Mouse (Mus musculus): ENCODE measurements at regions not wholly inside any gene's neighbourhood (a gene's known extent, or its start where the extent isn't known, plus 50 kb on each side); places are given as distances from the start of the nearest gene placed in this dataset.

DNA sequence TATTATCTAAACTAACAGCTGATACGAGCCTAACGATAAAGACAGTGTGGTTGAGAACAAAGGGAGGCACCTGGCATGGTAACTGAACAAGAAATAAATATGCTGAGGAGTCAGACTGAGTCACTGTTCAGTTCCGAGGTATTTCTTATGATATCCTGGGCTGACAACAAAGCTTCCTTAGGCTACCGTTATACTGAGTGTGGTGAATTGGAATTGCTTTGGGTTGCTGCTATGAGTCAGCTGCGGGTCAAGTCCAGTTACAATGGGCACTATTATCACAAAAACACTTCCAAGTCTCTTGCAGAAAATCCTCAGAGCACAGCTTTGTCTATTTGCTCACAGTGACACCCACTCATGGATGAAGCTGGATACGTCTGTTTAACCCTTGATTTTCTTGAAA, 199.5 kb upstream of the Tenm3 start:
- 71% methylated on average over 6 of the region's 6 CpGs for WGBS
- Histone ChIP-seq H3K9ac (ENCODE audit: low read depth, low read length, severe bottlenecking) (no peak overlapping the region), H3K4me3 (replicated peaks; ENCODE audit: low read length) (no peak overlapping the region), H3K36me3 (ENCODE audit: control insufficient read depth, insufficient read depth, low read length) (no peaks in the 10 kb centered on the region), H3K4me1 (ENCODE audit: control insufficient read depth, insufficient read depth, low read length) (no peaks in the 10 kb centered on the region), H3K27me3 (ENCODE audit: control insufficient read depth, insufficient read depth, low read length) (no peaks in the 10 kb centered on the region), H3K27ac (replicated peaks; ENCODE audit: low read depth, low read length) (no peak overlapping the region), H3K4me2 (replicated peaks; ENCODE audit: low read depth, low read length, severe bottlenecking) (no peak overlapping the region), H3K9me3 (ENCODE audit: control insufficient read depth, low read length) (no peaks in the 10 kb centered on the region)
- no peak for TF ChIP-seq POLR2A (IDR thresholded peaks at IDR 0.05; ENCODE audit: borderline replicate concordance, extremely low read depth, insufficient read depth, insufficient read length)
- DNase-seq (ENCODE audit: low spot score) (no peak), ATAC-seq (ENCODE audit: low FRiP score, low read depth) (no peak)

- Histone ChIP-seq H3K4me2 (replicated peaks; ENCODE audit: low read depth, low read length, severe bottlenecking) (no peak overlapping the region), H3K36me3 (ENCODE audit: control insufficient read depth, insufficient read depth, low read length) (no peaks in the 10 kb centered on the region), H3K27ac (replicated peaks; ENCODE audit: low read depth, low read length) (no peak overlapping the region), H3K4me3 (replicated peaks; ENCODE audit: low read length) (no peak overlapping the region), H3K9ac (ENCODE audit: low read depth, low read length, severe bottlenecking) (no peak overlapping the region), H3K4me1 (ENCODE audit: control insufficient read depth, insufficient read depth, low read length) (no peaks in the 10 kb centered on the region), H3K9me3 (ENCODE audit: control insufficient read depth, low read length) (no peaks in the 10 kb centered on the region), H3K27me3 (ENCODE audit: control insufficient read depth, insufficient read depth, low read length) (no peaks in the 10 kb centered on the region)
- no peak for TF ChIP-seq POLR2A (IDR thresholded peaks at IDR 0.05; ENCODE audit: borderline replicate concordance, extremely low read depth, insufficient read depth, insufficient read length)
- no peak for ATAC-seq (ENCODE audit: low FRiP score, low read depth)
- 69% methylated on average over 5 of the region's 5 CpGs for WGBS
- no peak for DNase-seq (ENCODE audit: low spot score)
These were observed 192.4 kb upstream of the Tenm3 start for GRCm38 (mm10) chr8:49035970-49036700.

DNA sequence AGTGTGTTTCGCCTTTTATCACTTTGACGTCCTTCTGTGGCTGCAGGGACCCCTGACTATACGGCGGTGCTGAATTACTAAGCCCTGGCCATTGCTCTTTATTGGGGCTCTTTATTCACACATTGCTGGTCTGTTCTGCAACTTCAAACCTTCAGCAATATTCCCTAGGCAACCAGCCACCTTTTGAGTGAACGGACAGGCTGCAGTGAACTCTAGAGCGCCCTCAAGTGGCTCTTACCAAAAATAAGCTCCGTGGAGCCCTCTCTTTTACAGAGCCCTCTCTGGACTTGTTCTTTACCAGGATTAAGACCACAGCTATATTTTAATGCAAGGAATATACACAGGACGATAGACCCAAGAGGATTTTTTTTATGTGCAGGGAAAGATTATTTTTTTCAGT, 191.8 kb upstream of the Tenm3 start:
- no peak for ATAC-seq (ENCODE audit: low FRiP score, low read depth)
- Histone ChIP-seq H3K9me3 (ENCODE audit: control insufficient read depth, low read length) (no peaks in the 10 kb centered on the region), H3K9ac (ENCODE audit: low read depth, low read length, severe bottlenecking) (no peak overlapping the region), H3K4me1 (ENCODE audit: control insufficient read depth, insufficient read depth, low read length) (no peaks in the 10 kb centered on the region), H3K27me3 (ENCODE audit: control insufficient read depth, insufficient read depth, low read length) (no peaks in the 10 kb centered on the region), H3K4me2 (replicated peaks; ENCODE audit: low read depth, low read length, severe bottlenecking) (no peak overlapping the region), H3K36me3 (ENCODE audit: control insufficient read depth, insufficient read depth, low read length) (no peaks in the 10 kb centered on the region), H3K4me3 (replicated peaks; ENCODE audit: low read length) (no peak overlapping the region), H3K27ac (replicated peaks; ENCODE audit: low read depth, low read length) (no peak overlapping the region)
- 20% methylated on average over 8 of the region's 8 CpGs for WGBS
- DNase-seq (ENCODE audit: low spot score): peak; percentile 58
- no peak for TF ChIP-seq POLR2A (IDR thresholded peaks at IDR 0.05; ENCODE audit: borderline replicate concordance, extremely low read depth, insufficient read depth, insufficient read length)

GRCm38 (mm10) chr8:49030255-49030654, 186.5 kb upstream of the Tenm3 start:
- WGBS: 76% methylated on average over 5 of the region's 5 CpGs
- no peak for TF ChIP-seq POLR2A (IDR thresholded peaks at IDR 0.05; ENCODE audit: borderline replicate concordance, extremely low read depth, insufficient read depth, insufficient read length)

DNA sequence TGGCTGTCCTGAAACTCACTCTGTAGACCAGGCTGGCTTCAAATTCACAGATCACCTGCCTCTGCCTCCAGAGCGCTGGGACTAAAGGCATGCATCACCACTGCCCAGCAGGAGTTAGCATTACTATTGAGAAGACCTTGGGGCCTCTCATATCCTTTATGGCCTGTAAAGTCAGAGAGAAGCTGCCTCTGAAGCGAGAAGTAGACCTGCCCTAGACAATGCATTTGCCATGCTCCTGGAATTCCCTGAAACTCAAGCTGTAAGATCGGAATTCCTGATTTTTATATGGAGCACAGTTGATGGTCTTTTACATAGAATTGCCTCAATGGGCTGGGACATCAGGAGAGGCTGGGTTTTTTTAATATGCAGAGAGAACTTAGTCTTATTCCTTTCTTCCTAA, 174.0 kb upstream of the Tenm3 start:
- 74% methylated on average over 3 of the region's 3 CpGs for WGBS
- no peak overlapping the region for H3K4me3 ChIP-seq (replicated peaks; ENCODE audit: low read length)
- H3K27ac ChIP-seq (replicated peaks; ENCODE audit: low read depth, low read length): no peak overlapping the region
- no peaks in the 10 kb centered on the region for H3K27me3 ChIP-seq (ENCODE audit: control insufficient read depth, insufficient read depth, low read length)
- no peak overlapping the region for H3K4me2 ChIP-seq (replicated peaks; ENCODE audit: low read depth, low read length, severe bottlenecking)
- no peaks in the 10 kb centered on the region for H3K9me3 ChIP-seq (ENCODE audit: control insufficient read depth, low read length)
- no peaks in the 10 kb centered on the region for H3K36me3 ChIP-seq (ENCODE audit: control insufficient read depth, insufficient read depth, low read length)
- H3K9ac ChIP-seq (ENCODE audit: low read depth, low read length, severe bottlenecking): no peak overlapping the region
- DNase-seq (ENCODE audit: low spot score) (no peak), ATAC-seq (ENCODE audit: low FRiP score, low read depth) (no peak)
- no peaks in the 10 kb centered on the region for H3K4me1 ChIP-seq (ENCODE audit: control insufficient read depth, insufficient read depth, low read length)
- TF ChIP-seq POLR2A (IDR thresholded peaks at IDR 0.05; ENCODE audit: borderline replicate concordance, extremely low read depth, insufficient read depth, insufficient read length): no peak

More at GRCm38 (mm10) chr8:49030255-49030654, 186.5 kb upstream of the Tenm3 start:
- Histone ChIP-seq H3K9ac (ENCODE audit: low read depth, low read length, severe bottlenecking) (no peak overlapping the region), H3K36me3 (ENCODE audit: control insufficient read depth, insufficient read depth, low read length) (no peaks in the 10 kb centered on the region), H3K4me2 (replicated peaks; ENCODE audit: low read depth, low read length, severe bottlenecking) (no peak overlapping the region), H3K4me1 (ENCODE audit: control insufficient read depth, insufficient read depth, low read length) (no peaks in the 10 kb centered on the region), H3K4me3 (replicated peaks; ENCODE audit: low read length) (no peak overlapping the region), H3K9me3 (ENCODE audit: control insufficient read depth, low read length) (no peaks in the 10 kb centered on the region), H3K27me3 (ENCODE audit: control insufficient read depth, insufficient read depth, low read length) (no peaks in the 10 kb centered on the region), H3K27ac (replicated peaks; ENCODE audit: low read depth, low read length) (no peak overlapping the region)
- DNase-seq (ENCODE audit: low spot score) (no peak), ATAC-seq (ENCODE audit: low FRiP score, low read depth) (no peak)

Data from limb, embryonic 14.5 days (tissue).